Mouse (Mus musculus) small intestine, adult 2 months (tissue): ENCODE measurements around the gene Selenom.

Experiments
- CTCF ChIP-seq: fragments of 200-500 bp; IDR thresholded peaks from 2 replicates; pipeline ENCODE4 v1.5.1; 2012; ENCODE audit warnings: low read depth, mild to moderate bottlenecking, control low read depth, inconsistent platforms, low read length, moderate library complexity, mixed read lengths; ENCODE audit not compliant: insufficient replicate concordance, insufficient read length; ENCODE audit errors: extremely low read depth
- POLR2A ChIP-seq: fragments of 200-500 bp; IDR thresholded peaks from 2 replicates; pipeline ENCODE4 v1.6.1; 2012; ENCODE audit warnings: low read depth, mild to moderate bottlenecking, control low read depth, inconsistent platforms, low read length, moderate library complexity

DNA sequence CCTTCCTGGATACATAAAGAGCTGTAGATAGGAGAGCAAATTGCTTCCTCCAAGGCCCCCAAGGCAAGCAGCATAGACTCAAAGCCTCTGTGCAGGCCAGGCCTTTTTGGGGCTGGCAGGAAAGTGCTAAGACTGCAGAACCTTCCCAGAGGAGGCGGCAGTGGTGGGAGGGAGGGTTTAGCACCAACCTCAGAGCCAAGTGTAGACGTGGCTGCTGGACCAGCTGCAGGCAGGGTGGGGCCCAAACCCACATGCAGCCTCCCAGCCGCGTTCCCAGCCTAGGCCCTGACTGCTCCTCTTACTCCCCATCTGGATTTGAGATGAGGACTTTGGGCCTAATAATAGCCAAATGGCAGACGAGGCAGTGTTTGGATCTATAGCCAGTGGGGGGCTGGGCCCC lies 28.5 kb downstream of the Selenom start:
- no peak for TF ChIP-seq POLR2A
- TF ChIP-seq CTCF, result no peak
